Mouse (Mus musculus): Measurements from ENCODE around the gene Arhgap22. TPM values are rescaled to one million over a fixed set of nuclear protein-coding genes. Genes with fewer than 3 reads are reported as not detected.
A peak's percentile ranks its signal among the peaks of the same experiment; 100 is the strongest.

Arhgap22 gene
- total RNA-seq, 2 experiments from 2014 or later: 7.5 to 8.4 TPM

GRCm38 (mm10) chr14:33362122-33362521 is 148.3 kb downstream of the Arhgap22 start:
- DNase-seq (ENCODE audit: extremely low spot score in 1 of 2, low spot score in 1 of 2): no peak

GRCm38 (mm10) chr14:33362807-33363206 is 149.0 kb downstream of the Arhgap22 start:
- DNase-seq (ENCODE audit: extremely low spot score in 1 of 2, low spot score in 1 of 2): no peak

- no peak for DNase-seq (ENCODE audit: extremely low spot score in 1 of 2, low spot score in 1 of 2)
Observed at GRCm38 (mm10) chr14:33363611-33364010, 149.8 kb downstream of the Arhgap22 start.

- DNase-seq (ENCODE audit: extremely low spot score in 1 of 2, low spot score in 1 of 2): no peak
Observed at GRCm38 (mm10) chr14:33364061-33364460, 150.2 kb downstream of the Arhgap22 start.

GRCm38 (mm10) chr14:33366891-33367777 is 153.3 kb downstream of the Arhgap22 start:
- DNase-seq (ENCODE audit: extremely low spot score in 1 of 2, low spot score in 1 of 2): no peak

- peak in 1 of 2 experiments; percentile 1 for DNase-seq (ENCODE audit: extremely low spot score in 1 of 2, low spot score in 1 of 2)
Observed at GRCm38 (mm10) chr14:33369375-33369774, 155.5 kb downstream of the Arhgap22 start.

GRCm38 (mm10) chr14:33370056-33370455 is 156.2 kb downstream of the Arhgap22 start:
- peak in 1 of 2 experiments; percentile 3 for DNase-seq (ENCODE audit: extremely low spot score in 1 of 2, low spot score in 1 of 2)

GRCm38 (mm10) chr14:33371248-33371647 is 157.4 kb downstream of the Arhgap22 start:
- DNase-seq (ENCODE audit: extremely low spot score in 1 of 2, low spot score in 1 of 2): peak in 1 of 2 experiments; percentile 71

- no peak for DNase-seq (ENCODE audit: extremely low spot score in 1 of 2, low spot score in 1 of 2)
Observed at GRCm38 (mm10) chr14:33373271-33373670, 159.4 kb downstream of the Arhgap22 start.

GRCm38 (mm10) chr14:33374089-33374488 is 160.3 kb downstream of the Arhgap22 start:
- no peak for DNase-seq (ENCODE audit: extremely low spot score in 1 of 2, low spot score in 1 of 2)

- peak in 1 of 2 experiments; percentile 5 for DNase-seq (ENCODE audit: extremely low spot score in 1 of 2, low spot score in 1 of 2)
Observed at GRCm38 (mm10) chr14:33377211-33377610, 163.4 kb downstream of the Arhgap22 start.

GRCm38 (mm10) chr14:33378723-33379122 is 164.9 kb downstream of the Arhgap22 start:
- DNase-seq (ENCODE audit: extremely low spot score in 1 of 2, low spot score in 1 of 2): no peak

GRCm38 (mm10) chr14:33380830-33381457 is 167.1 kb downstream of the Arhgap22 start:
- DNase-seq (ENCODE audit: extremely low spot score in 1 of 2, low spot score in 1 of 2): no peak

- DNase-seq (ENCODE audit: extremely low spot score in 1 of 2, low spot score in 1 of 2): no peak
Observed at GRCm38 (mm10) chr14:33398065-33398860, 184.4 kb downstream of the Arhgap22 start.

- DNase-seq (ENCODE audit: extremely low spot score in 1 of 2, low spot score in 1 of 2): no peak
Observed at GRCm38 (mm10) chr14:33400019-33400418, 186.2 kb downstream of the Arhgap22 start.

GRCm38 (mm10) chr14:33402331-33402730 is 188.5 kb downstream of the Arhgap22 start:
- DNase-seq (ENCODE audit: extremely low spot score in 1 of 2, low spot score in 1 of 2): no peak

GRCm38 (mm10) chr14:33415746-33416145 is 201.9 kb downstream of the Arhgap22 start:
- DNase-seq (ENCODE audit: extremely low spot score in 1 of 2, low spot score in 1 of 2): no peak

- no peak for DNase-seq (ENCODE audit: extremely low spot score in 1 of 2, low spot score in 1 of 2)
Observed at GRCm38 (mm10) chr14:33418311-33418909, 204.6 kb downstream of the Arhgap22 start.

All from layer of hippocampus, postnatal 25 days (tissue).